Mouse (Mus musculus) ES-Bruce4 (cell line): ENCODE results near the gene Irf1.
A peak's percentile ranks its signal among the peaks of the same experiment; 100 is the strongest.

Experiments
- CTCF ChIP-seq: IDR thresholded peaks from one replicate; pipeline ENCODE4 v1.8.1; 2011; ENCODE audit warnings: low read depth, low read length
- EP300 ChIP-seq: IDR thresholded peaks from 2 replicates; pipeline ENCODE4 v1.6.1; 2011; ENCODE audit warnings: low read depth, low read length; ENCODE audit not compliant: insufficient read depth

- TF ChIP-seq EP300, result 0 out of 2 replicates have a peak, but pooled peaks have one; percentile 56
- TF ChIP-seq CTCF, result no peak
Measured at GRCm38 (mm10) chr11:53749716-53750352, 20.0 kb upstream of the Irf1 start.
